Mouse (Mus musculus) hindbrain, embryonic 12.5 days (tissue): ENCODE data around the gene Rce1. TPM values are rescaled to one million over a fixed set of nuclear protein-coding genes. Genes with fewer than 3 reads are reported as not detected.

Experiments
- ATAC-seq: fragments of 200-750 bp; cut with Nextera tagmentation; 2 replicates; pipeline ENCODE4 v1.8.0; 2017; ENCODE audit warnings: moderate TSS enrichment; ENCODE audit not compliant: low FRiP score
- H3K27ac ChIP-seq: fragments of 300-500 bp; sonication (generic); 2 replicates; pipeline ENCODE4 v1.5.1; 2016; ENCODE audit warnings: mild to moderate bottlenecking
- H3K27me3 ChIP-seq: fragments of 300-500 bp; sonication (generic); 2 replicates; pipeline ENCODE4 v1.6.1; 2016; ENCODE audit warnings: mild to moderate bottlenecking
- H3K36me3 ChIP-seq: fragments of 300-500 bp; sonication (generic); 2 replicates; pipeline ENCODE4 v1.6.1; 2016; ENCODE audit warnings: mild to moderate bottlenecking
- H3K4me1 ChIP-seq: fragments of 300-500 bp; sonication (generic); 2 replicates; pipeline ENCODE4 v1.6.1; 2016
- H3K4me2 ChIP-seq: fragments of 300-500 bp; sonication (generic); replicated peaks from 2 replicates; pipeline ENCODE4 v1.6.1; 2016; ENCODE audit warnings: mild to moderate bottlenecking
- H3K4me3 ChIP-seq: fragments of 300-500 bp; sonication (generic); 2 replicates; pipeline ENCODE4 v1.5.1; 2016; ENCODE audit warnings: mild to moderate bottlenecking
- H3K9ac ChIP-seq: fragments of 300-500 bp; sonication (generic); 2 replicates; pipeline ENCODE4 v1.6.1; 2016; ENCODE audit warnings: mild to moderate bottlenecking, moderate library complexity
- H3K9me3 ChIP-seq: fragments of 300-500 bp; sonication (generic); replicated peaks from 2 replicates; pipeline ENCODE4 v1.6.1; 2016; ENCODE audit warnings: mild to moderate bottlenecking
- WGBS: fragments of 180-500 bp; shearing (Covaris S2); methylation state at CpG from one replicate; pipeline ENCODE4 v1.1.7; 2016; 5-methylcytosine and 5-hydroxymethylcytosine counted together
- polyA plus RNA-seq: library from polyadenylated mRNA; unstranded; fragments of >200 nt; fragmentation: Nextera tagmentation; extraction: Ambion mirVana; gene quantifications from 2 replicates; pipeline ENCODE4 v1.2.1, GENCODE M21; 2016

The Rce1 gene
- polyA plus RNA-seq, 1 experiment from 2014 or later = 62.9 TPM

DNA sequence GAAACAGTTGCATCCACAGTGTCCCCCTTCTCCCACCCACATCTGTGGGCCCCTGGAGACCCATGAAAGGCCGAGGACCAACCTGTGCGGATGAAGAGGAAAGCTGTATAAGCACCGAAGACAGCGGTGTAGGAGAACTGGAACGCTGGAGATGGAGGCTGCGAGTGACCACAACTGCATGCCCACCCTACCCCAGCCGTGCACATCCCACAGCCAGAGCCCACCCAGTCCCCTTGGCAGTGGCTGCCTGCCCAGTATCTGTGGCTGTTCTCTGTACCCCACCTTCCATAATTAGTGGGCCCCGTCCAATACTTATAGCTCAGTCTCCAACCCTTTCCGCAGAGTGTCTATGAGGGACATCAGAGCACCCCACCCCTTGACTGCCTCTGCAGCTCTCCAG is 2.0 kb downstream of the Rce1 start:
- peaks cover 30% of the 10 kb centered on the region for H3K4me1 ChIP-seq
- no peak overlapping the region for H3K27ac ChIP-seq
- WGBS = 94% methylated on average over 9 of the region's 9 CpGs
- peaks cover 35% of the 10 kb centered on the region for H3K36me3 ChIP-seq
- no peaks in the 10 kb centered on the region for H3K27me3 ChIP-seq
- no peak overlapping the region for H3K4me3 ChIP-seq
- ATAC-seq = no peak
- no peak overlapping the region for H3K4me2 ChIP-seq
- no peaks in the 10 kb centered on the region for H3K9me3 ChIP-seq
- H3K9ac ChIP-seq = no peak overlapping the region

GRCm38 (mm10) chr19:4622780-4623179 is 2.7 kb downstream of the Rce1 start:
- no peak overlapping the region for H3K9ac ChIP-seq
- H3K4me1 ChIP-seq = peaks cover 25% of the 10 kb centered on the region
- H3K4me3 ChIP-seq = no peak overlapping the region
- H3K9me3 ChIP-seq = no peaks in the 10 kb centered on the region
- no peak overlapping the region for H3K27ac ChIP-seq
- peaks cover 35% of the 10 kb centered on the region for H3K36me3 ChIP-seq
- no peak for ATAC-seq
- no peak overlapping the region for H3K4me2 ChIP-seq
- no peaks in the 10 kb centered on the region for H3K27me3 ChIP-seq
- WGBS = 65% methylated on average over 5 of the region's 5 CpGs

DNA sequence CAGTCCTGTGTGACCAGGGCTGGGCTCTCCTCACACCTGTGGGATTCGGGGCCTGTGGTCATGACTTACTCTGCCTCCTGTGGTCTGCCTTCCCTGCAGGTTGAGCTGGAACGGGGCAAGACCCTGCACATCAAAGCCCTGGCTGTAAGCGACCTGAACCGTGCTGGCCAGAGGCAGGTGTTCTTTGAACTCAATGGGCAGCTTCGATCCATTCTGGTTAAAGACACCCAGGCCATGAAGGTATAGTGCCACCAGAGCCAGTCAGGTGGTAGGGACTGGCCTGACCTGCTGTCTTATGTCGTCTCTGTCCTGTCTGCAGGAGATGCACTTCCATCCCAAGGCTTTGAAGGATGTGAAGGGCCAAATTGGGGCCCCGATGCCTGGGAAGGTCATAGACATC is 4.7 kb downstream of the Rce1 start:
- Histone ChIP-seq H3K9ac (no peak overlapping the region), H3K27ac (no peak overlapping the region), H3K9me3 (no peaks in the 10 kb centered on the region), H3K27me3 (no peaks in the 10 kb centered on the region), H3K4me2 (no peak overlapping the region), H3K36me3 (peaks cover 35% of the 10 kb centered on the region), H3K4me1 (peaks cover 20% of the 10 kb centered on the region), H3K4me3 (no peak overlapping the region)
- ATAC-seq = no peak
- WGBS = 89% methylated on average over 7 of the region's 7 CpGs

DNA sequence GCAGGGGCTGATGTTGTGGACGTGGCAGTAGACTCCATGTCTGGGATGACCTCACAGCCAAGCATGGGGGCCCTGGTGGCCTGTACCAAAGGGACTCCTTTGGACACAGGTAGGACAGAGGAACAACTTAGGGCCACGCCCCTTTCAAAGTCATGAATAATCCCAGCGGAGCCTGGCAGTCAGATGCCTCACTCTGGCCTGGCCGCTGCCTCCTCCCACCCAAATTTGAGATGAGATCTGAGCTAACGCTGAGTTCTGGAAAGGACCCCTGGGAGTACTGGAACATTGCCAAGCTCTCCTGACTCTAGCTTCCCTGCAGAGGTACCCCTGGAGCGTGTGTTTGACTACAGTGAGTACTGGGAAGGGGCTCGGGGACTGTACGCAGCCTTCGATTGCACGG is 6.0 kb downstream of the Rce1 start:
- Histone ChIP-seq H3K36me3 (peaks cover 35% of the 10 kb centered on the region), H3K27me3 (no peaks in the 10 kb centered on the region), H3K4me2 (no peak overlapping the region), H3K9ac (no peak overlapping the region), H3K4me3 (no peak overlapping the region), H3K27ac (no peak overlapping the region), H3K4me1 (peaks cover 18% of the 10 kb centered on the region), H3K9me3 (no peaks in the 10 kb centered on the region)
- no peak for ATAC-seq
- WGBS = 89% methylated on average over 10 of the region's 10 CpGs

DNA sequence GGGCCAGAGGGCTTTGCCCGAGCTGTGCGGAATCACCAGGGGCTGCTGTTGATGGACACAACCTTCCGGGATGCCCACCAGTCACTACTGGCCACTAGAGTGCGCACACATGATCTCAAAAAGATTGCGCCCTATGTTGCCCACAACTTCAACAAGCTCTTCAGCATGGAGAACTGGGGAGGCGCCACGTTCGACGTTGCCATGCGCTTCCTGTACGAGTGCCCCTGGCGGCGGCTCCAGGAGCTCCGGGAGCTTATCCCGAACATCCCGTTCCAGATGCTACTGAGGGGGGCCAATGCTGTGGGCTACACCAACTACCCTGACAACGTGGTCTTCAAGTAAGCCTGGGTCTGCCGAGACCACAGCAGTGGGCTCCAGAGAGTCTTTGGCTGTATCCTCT is 7.3 kb downstream of the Rce1 start:
- WGBS = 26% methylated on average over 18 of the region's 18 CpGs
- no peak overlapping the region for H3K4me3 ChIP-seq
- no peak overlapping the region for H3K4me2 ChIP-seq
- peaks cover 37% of the 10 kb centered on the region for H3K36me3 ChIP-seq
- H3K4me1 ChIP-seq = peaks cover 23% of the 10 kb centered on the region
- no peak overlapping the region for H3K27ac ChIP-seq
- no peaks in the 10 kb centered on the region for H3K27me3 ChIP-seq
- no peak for ATAC-seq
- H3K9me3 ChIP-seq = no peaks in the 10 kb centered on the region
- no peak overlapping the region for H3K9ac ChIP-seq

- 38% methylated on average over 4 of the region's 4 CpGs for WGBS
- Histone ChIP-seq H3K4me2 (peak overlapping the region; percentile 80), H3K27me3 (no peaks in the 10 kb centered on the region), H3K9ac (no peak overlapping the region), H3K9me3 (no peaks in the 10 kb centered on the region), H3K36me3 (peaks cover 37% of the 10 kb centered on the region), H3K27ac (no peak overlapping the region), H3K4me3 (peak overlapping the region; percentile 92; the same call in 1 of the 2 replicates), H3K4me1 (peaks cover 35% of the 10 kb centered on the region)
- no peak for ATAC-seq
These were observed 8.9 kb downstream of the Rce1 start for GRCm38 (mm10) chr19:4616546-4616945.

- peak; percentile 92 for ATAC-seq
- Histone ChIP-seq H3K27me3 (no peaks in the 10 kb centered on the region), H3K4me1 (peaks cover 35% of the 10 kb centered on the region), H3K4me3 (peak within 1 kb of the TSS; percentile 92), H3K4me2 (peak within 1 kb of the TSS; percentile 80), H3K27ac (peak within 1 kb of the TSS; percentile 95), H3K36me3 (peaks cover 34% of the 10 kb centered on the region), H3K9me3 (no peaks in the 10 kb centered on the region), H3K9ac (peak within 1 kb of the TSS; percentile 99)
- WGBS = under 1% methylated on average over 63 of the region's 87 CpGs
These were observed 10.0 kb downstream of the Rce1 start, which contains the start of gene Lrfn4 for GRCm38 (mm10) chr19:4615151-4616093. Lrfn4 (minus strand) TSS chr19:4615667.

GRCm38 (mm10) chr19:4614305-4615150 is 10.9 kb downstream of the Rce1 start:
- Histone ChIP-seq H3K27ac (peak overlapping the region; percentile 95), H3K9me3 (no peaks in the 10 kb centered on the region), H3K4me3 (peak overlapping the region; percentile 92), H3K36me3 (peaks cover 34% of the 10 kb centered on the region), H3K27me3 (no peaks in the 10 kb centered on the region), H3K4me1 (peaks cover 35% of the 10 kb centered on the region), H3K9ac (peak overlapping the region; percentile 99), H3K4me2 (peak overlapping the region; percentile 80)
- 31% methylated on average over 26 of the region's 49 CpGs for WGBS
- 0 out of 2 replicates have a peak, but pooled peaks have one; percentile 14 for ATAC-seq

- H3K27ac ChIP-seq = no peak overlapping the region
These were observed 11.8 kb downstream of the Rce1 start for GRCm38 (mm10) chr19:4613464-4614304.

DNA sequence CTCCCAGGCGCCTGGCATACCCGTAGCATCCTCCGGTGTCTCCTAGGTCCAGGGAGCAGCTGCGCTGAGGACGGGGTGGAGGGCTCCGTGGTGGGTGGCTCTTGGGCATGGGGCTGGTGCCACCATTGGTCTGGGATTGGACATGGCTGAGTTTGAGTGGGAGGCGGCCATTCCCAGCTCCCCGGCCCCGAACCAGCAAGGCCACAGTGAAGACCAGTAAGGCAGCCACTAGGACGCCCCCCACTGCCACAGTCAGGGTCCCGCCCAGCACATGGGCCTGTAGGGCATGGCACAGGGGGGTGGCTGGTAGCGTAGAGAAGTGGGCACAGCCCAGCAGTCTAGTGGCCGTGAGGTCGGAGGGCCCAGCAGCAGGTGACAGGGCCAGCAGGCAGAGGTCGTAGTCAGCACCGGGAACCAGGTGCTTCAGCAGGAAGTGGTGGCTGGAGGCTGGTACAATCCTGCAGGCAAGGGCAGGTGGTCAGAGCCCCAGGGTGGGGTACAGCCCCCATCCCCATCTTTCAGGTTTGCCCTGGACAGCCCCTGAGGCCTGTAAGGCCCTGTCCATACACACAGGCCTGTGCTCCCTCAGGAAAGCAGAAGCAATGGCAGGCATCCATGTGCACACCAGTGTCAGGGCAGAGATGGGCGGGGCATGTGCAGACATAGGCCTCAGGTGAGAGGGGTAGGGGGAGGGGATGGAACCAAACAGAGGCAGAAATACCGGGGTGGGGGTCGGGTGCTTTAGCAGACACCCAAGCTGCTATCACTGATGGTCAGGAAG is 13.1 kb downstream of the Rce1 start:
- Histone ChIP-seq H3K4me2 (0 out of 2 replicates have a peak overlapping the region, but pooled peaks have one; percentile 11), H3K27me3 (no peaks in the 10 kb centered on the region), H3K9me3 (no peaks in the 10 kb centered on the region), H3K27ac (no peak overlapping the region), H3K36me3 (peaks cover 34% of the 10 kb centered on the region), H3K4me3 (no peak overlapping the region), H3K9ac (no peak overlapping the region), H3K4me1 (peaks cover 35% of the 10 kb centered on the region)
- 89% methylated on average over 19 of the region's 19 CpGs for WGBS
- no peak for ATAC-seq

More at GRCm38 (mm10) chr19:4613464-4614304, 11.8 kb downstream of the Rce1 start:
- H3K27me3 ChIP-seq = no peaks in the 10 kb centered on the region
- peaks cover 35% of the 10 kb centered on the region for H3K4me1 ChIP-seq
- no peak for ATAC-seq
- peak overlapping the region; percentile 99; the same call in 1 of the 2 replicates for H3K9ac ChIP-seq
- no peaks in the 10 kb centered on the region for H3K9me3 ChIP-seq
- peak overlapping the region; percentile 92 for H3K4me3 ChIP-seq
- peak overlapping the region; percentile 80 for H3K4me2 ChIP-seq
- WGBS = 90% methylated on average over 33 of the region's 33 CpGs
- H3K36me3 ChIP-seq = peaks cover 34% of the 10 kb centered on the region

DNA sequence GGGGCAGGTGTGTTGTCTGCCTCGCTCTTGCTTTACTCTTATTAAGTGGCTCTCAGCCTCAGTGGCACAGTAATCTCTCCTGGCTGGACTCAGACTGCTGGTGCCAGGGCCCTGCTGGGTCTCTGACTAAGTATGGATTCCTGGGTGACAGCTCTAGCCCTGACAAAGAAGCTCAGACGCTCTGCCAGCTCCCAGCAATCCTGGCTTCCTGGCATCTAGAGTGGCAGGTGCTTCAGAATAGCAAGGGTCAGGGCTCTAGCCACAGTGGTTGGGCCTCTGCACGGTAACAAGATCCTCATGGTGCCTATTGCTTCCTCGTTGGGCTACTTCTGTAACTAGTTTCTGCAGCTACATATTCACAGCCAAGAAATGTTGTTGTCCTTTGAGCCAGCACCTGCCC is 15.3 kb downstream of the Rce1 start:
- Histone ChIP-seq H3K4me3 (no peak overlapping the region), H3K4me2 (no peak overlapping the region), H3K36me3 (peaks cover 34% of the 10 kb centered on the region), H3K27ac (no peak overlapping the region), H3K9me3 (no peaks in the 10 kb centered on the region), H3K9ac (no peak overlapping the region), H3K4me1 (peaks cover 28% of the 10 kb centered on the region), H3K27me3 (no peaks in the 10 kb centered on the region)
- no peak for ATAC-seq
- WGBS = 62% methylated on average over 4 of the region's 4 CpGs
